In genomic region chr4:106804201-106804909, GRCm38 (mm10) we compare ENCODE assay signal across 8 mouse cellular contexts. TPM values are rescaled to one million over a fixed set of nuclear protein-coding genes. Genes with fewer than 3 reads are reported as not detected.
DNase-seq lines count a peak whose midpoint lies in the region.

No protein-coding gene starts in this region.

- DNase-seq in adrenal gland, postnatal 14 days: peak; percentile 24
- DNase-seq in adrenal gland, adult 18-20 months (ENCODE audit: low spot score in 2 of 2): no peak
- peak; percentile 78 for DNase-seq in c-Kit-positive CD71-positive TER-119-negative erythroid progenitor cells, embryonic 14.5 days (ENCODE audit: low read depth)
- DNase-seq in induced T-regulatory cell, adult 2 months (ENCODE audit: low read depth): peak; percentile 92
- DNase-seq in lung, postnatal 36 days: peak; percentile 68
- peak; percentile 74 to 81 for DNase-seq in spleen, postnatal 4 days (ENCODE audit: low spot score in 2 of 2)
- DNase-seq in layer of hippocampus, postnatal 10 days (ENCODE audit: low spot score in 2 of 2): no peak
- DNase-seq in adrenal gland, postnatal 10 days: no peak

RNA-seq across cellular contexts. Expression of gene Acot11, which starts 0.4 kb away (rescaled TPM):
- 55.2 and 61.6 TPM in 2 replicates for total RNA-seq in adrenal gland, postnatal 14 days (2021)
- 100 to 1,000 TPM in 1 of 2 experiments, 10 to 100 TPM in 1; 99.8 to 239 TPM for total RNA-seq in adrenal gland, adult 18-20 months (2021)
- 10 to 100 TPM; 19.4 to 21.1 TPM for total RNA-seq in layer of hippocampus, postnatal 10 days (2021)
- 10 to 100 TPM; 35.1 to 37.9 TPM for total RNA-seq in adrenal gland, postnatal 10 days (2021)

Comparison
In these comparisons a context has a peak if more than half of its experiments do, and no peak if none do; other contexts are left out.
1. DNase-seq: peak in adrenal gland, postnatal 14 days (single experiment), c-Kit-positive CD71-positive TER-119-negative erythroid progenitor cells, embryonic 14.5 days (single experiment), induced T-regulatory cell, adult 2 months (single experiment), lung, postnatal 36 days (single experiment) and spleen, postnatal 4 days (2 of 2); none in adrenal gland, adult 18-20 months (0 of 2), layer of hippocampus, postnatal 10 days (0 of 2) and adrenal gland, postnatal 10 days (single experiment).